Mouse (Mus musculus): ENCODE results near the gene Rnf103. TPM values are rescaled to one million over a fixed set of nuclear protein-coding genes. Genes with fewer than 3 reads are reported as not detected.
"Not testable (repeated sequence)": the region's sequence is repeated elsewhere in the genome, so short reads cannot be mapped to it uniquely, and the experiment has no call there.

The Rnf103 gene
- polyA plus RNA-seq (2016; fragmentation: Nextera tagmentation; extraction: Ambion mirVana): 10.9 TPM in 2 replicates

DNA sequence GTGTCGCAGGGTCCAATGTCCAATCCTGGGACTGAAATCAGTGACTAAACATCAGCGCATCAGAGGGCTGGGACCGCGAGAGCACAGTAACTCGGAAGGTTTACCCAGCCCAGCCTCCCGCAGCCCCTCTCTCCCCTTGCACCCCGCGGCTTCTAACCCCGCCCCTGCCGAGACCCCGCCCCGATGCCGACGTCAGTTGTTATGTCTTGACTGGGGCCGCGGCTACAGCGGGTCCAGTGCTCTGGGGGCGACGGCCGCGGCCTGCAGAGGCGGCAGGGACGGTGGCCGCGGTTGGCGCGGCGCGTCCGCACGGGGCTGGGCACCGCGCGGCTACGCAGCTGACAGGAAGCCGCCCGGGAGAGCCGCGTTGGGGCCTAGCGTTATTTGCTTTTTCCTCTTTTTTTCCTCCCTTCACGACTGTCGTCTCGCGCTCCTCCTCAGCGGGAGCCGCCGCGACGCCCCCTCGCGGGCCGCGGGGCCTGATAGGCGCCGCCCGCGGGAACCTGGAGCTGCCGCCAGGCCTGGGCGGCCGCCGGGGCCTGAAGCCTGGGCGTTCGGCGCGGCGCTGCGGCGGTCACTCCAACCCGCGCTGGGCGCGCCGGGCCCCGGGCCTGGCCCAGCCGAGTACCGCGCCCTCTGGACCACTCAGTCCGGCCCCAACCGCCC is at the start of gene Rnf103:
Rnf103 (plus strand) TSS at position 220 of the 666 bp plus-strand sequence.
- peak within 1 kb of the TSS; percentile 95 for H3K4me3 ChIP-seq
- no peaks in the 10 kb centered on the region for H3K27me3 ChIP-seq (replicated peaks; ENCODE audit: low read depth, poor library complexity, severe bottlenecking)
- 1% methylated on average over 79 of the region's 79 CpGs for WGBS
- H3K27ac ChIP-seq (replicated peaks): peak within 1 kb of the TSS; percentile 99
- H3K36me3 ChIP-seq (replicated peaks): peaks cover 20% of the 10 kb centered on the region
- H3K4me1 ChIP-seq: peaks cover 30% of the 10 kb centered on the region
- peak; percentile 98 for DNase-seq (ENCODE audit: low spot score)
- no peaks in the 10 kb centered on the region for H3K9me3 ChIP-seq

GRCm38 (mm10) chr6:71444756-71445155 is 48.9 kb upstream of the Rnf103 start:
- WGBS: 58% methylated on average over 1 of the region's 1 CpGs

DNA sequence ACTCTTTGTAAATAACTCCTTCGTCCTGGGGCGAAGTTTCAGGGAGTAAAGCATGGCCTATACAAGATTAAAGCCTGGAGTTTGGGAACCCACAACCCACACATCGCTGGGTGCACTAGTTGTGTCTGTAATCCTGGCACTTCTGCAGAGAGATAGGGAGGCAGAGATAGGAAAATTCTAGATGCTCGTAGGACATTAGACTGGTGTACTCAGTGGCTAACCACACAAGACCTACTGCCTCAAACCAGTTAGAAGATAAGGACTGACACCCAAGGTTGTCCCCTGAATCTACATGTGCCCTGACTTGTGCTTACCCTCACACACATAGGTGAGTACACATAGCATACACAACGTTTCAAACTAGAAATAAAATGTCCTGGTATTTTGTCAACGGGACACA is 48.1 kb upstream of the Rnf103 start:
- WGBS: 82% methylated on average over 6 of the region's 6 CpGs

More at GRCm38 (mm10) chr6:71444756-71445155, 48.9 kb upstream of the Rnf103 start:
- H3K27ac ChIP-seq (replicated peaks): no peak overlapping the region
- H3K4me3 ChIP-seq: no peak overlapping the region
- DNase-seq (ENCODE audit: low spot score): no peak
- no peaks in the 10 kb centered on the region for H3K36me3 ChIP-seq (replicated peaks)
- H3K4me1 ChIP-seq: peaks cover 12% of the 10 kb centered on the region
- no peaks in the 10 kb centered on the region for H3K27me3 ChIP-seq (replicated peaks; ENCODE audit: low read depth, poor library complexity, severe bottlenecking)
- H3K9me3 ChIP-seq: no peaks in the 10 kb centered on the region

DNA sequence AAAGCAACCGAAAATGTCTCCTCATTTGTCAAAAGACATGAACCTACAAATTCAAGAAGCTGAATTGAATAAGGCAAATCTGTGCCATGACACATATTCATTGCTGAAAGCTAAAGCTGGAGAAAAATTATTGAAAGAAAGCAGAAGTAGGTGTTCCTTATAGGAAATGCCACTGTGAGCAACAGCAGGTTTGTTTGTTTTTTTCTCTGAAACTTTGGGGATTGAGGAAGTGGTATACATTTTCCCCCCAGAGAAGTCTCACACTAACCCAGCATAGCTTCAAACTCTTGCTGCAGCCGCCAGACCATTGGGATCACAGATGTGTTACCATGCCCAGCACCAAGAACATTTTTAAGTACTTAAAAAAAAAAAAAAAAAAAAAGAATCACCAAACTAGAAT is 40.9 kb upstream of the Rnf103 start:
- no peaks in the 10 kb centered on the region for H3K9me3 ChIP-seq
- no peaks in the 10 kb centered on the region for H3K36me3 ChIP-seq (replicated peaks)
- no peak overlapping the region for H3K27ac ChIP-seq (replicated peaks)
- DNase-seq (ENCODE audit: low spot score): no peak
- 75% methylated on average over 2 of the region's 2 CpGs for WGBS
- no peaks in the 10 kb centered on the region for H3K27me3 ChIP-seq (replicated peaks; ENCODE audit: low read depth, poor library complexity, severe bottlenecking)
- H3K4me3 ChIP-seq: no peak overlapping the region
- H3K4me1 ChIP-seq: no peaks in the 10 kb centered on the region

More for the DNA sequence above, 48.1 kb upstream of the Rnf103 start:
- no peaks in the 10 kb centered on the region for H3K9me3 ChIP-seq
- no peaks in the 10 kb centered on the region for H3K27me3 ChIP-seq (replicated peaks; ENCODE audit: low read depth, poor library complexity, severe bottlenecking)
- no peak overlapping the region for H3K27ac ChIP-seq (replicated peaks)
- peaks cover 12% of the 10 kb centered on the region for H3K4me1 ChIP-seq
- DNase-seq (ENCODE audit: low spot score): no peak
- H3K4me3 ChIP-seq: no peak overlapping the region
- no peaks in the 10 kb centered on the region for H3K36me3 ChIP-seq (replicated peaks)

DNA sequence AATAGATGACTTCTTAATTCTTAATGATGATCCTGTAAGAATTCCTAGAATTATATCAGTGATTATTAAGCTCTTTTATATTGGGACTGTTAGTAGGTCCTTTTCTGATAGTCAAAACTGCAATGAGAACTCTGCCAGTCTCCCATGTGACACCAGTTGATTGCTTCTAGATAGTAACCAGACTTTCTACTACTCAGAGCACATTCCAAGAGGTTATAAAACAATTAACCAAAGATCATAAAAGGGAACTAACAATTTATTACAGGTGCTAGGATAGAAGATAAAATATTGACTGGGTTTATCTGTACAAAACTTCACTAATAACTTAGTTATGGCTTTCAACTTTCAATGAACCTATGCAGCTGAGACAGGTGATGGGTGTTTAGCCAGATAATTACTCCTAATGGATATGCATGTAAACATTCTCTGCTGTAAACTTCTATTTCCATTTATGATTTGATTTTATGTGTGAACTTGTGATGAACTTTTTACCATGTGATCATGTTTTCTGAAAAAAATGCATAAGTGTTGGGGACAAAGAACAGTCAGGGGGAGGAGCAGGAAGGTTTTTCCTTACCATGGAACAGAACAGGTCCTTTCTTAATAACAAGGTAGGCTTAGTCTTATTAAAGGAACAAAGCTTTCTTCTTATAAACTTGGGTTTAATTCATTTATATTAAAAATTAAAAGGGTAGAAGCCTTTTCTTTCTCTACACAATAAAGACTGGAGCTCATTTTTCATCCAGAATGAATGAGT is 39.5 kb upstream of the Rnf103 start:
- not testable (repeated sequence) for DNase-seq (ENCODE audit: low spot score); H3K27ac ChIP-seq (replicated peaks); H3K4me1 ChIP-seq; H3K27me3 ChIP-seq (replicated peaks; ENCODE audit: low read depth, poor library complexity, severe bottlenecking); H3K9me3 ChIP-seq; H3K36me3 ChIP-seq (replicated peaks); H3K4me3 ChIP-seq

GRCm38 (mm10) chr6:71457956-71458608 is 35.6 kb upstream of the Rnf103 start:
- no peaks in the 10 kb centered on the region for H3K9me3 ChIP-seq
- no peaks in the 10 kb centered on the region for H3K36me3 ChIP-seq (replicated peaks)
- H3K27me3 ChIP-seq (replicated peaks; ENCODE audit: low read depth, poor library complexity, severe bottlenecking): no peaks in the 10 kb centered on the region
- no peak for DNase-seq (ENCODE audit: low spot score)
- 71% methylated on average over 8 of the region's 8 CpGs for WGBS
- H3K27ac ChIP-seq (replicated peaks): no peak overlapping the region
- no peak overlapping the region for H3K4me3 ChIP-seq
- H3K4me1 ChIP-seq: no peaks in the 10 kb centered on the region

DNA sequence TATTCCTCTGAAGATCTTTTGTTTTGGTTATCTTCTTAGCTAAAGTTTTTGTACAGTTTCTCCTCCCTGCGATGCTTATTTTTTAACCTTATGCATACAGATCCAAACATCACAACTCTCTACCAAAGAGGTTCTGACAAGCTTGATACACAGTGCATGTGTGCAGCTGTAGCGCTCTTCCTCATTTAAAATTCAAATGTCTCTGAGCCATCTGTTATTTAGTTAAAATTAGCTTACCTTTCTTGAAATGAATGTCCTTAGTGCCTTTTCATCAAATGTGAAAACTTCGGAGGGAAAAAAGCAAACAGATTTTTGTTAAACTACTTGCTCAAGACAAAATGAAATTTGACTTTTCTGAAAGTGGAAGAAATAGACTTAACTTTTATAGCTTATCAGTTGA is 28.5 kb upstream of the Rnf103 start:
- H3K27me3 ChIP-seq (replicated peaks; ENCODE audit: low read depth, poor library complexity, severe bottlenecking): no peaks in the 10 kb centered on the region
- no peaks in the 10 kb centered on the region for H3K36me3 ChIP-seq (replicated peaks)
- 85% methylated on average over 3 of the region's 3 CpGs for WGBS
- no peak overlapping the region for H3K27ac ChIP-seq (replicated peaks)
- H3K4me1 ChIP-seq: no peaks in the 10 kb centered on the region
- no peak overlapping the region for H3K4me3 ChIP-seq
- no peaks in the 10 kb centered on the region for H3K9me3 ChIP-seq
- no peak for DNase-seq (ENCODE audit: low spot score)

GRCm38 (mm10) chr6:71467766-71468165 is 25.9 kb upstream of the Rnf103 start:
- no peaks in the 10 kb centered on the region for H3K27me3 ChIP-seq (replicated peaks; ENCODE audit: low read depth, poor library complexity, severe bottlenecking)
- H3K4me3 ChIP-seq: no peak overlapping the region
- H3K4me1 ChIP-seq: no peaks in the 10 kb centered on the region
- DNase-seq (ENCODE audit: low spot score): no peak
- H3K27ac ChIP-seq (replicated peaks): no peak overlapping the region
- no peaks in the 10 kb centered on the region for H3K36me3 ChIP-seq (replicated peaks)
- H3K9me3 ChIP-seq: no peaks in the 10 kb centered on the region
- 80% methylated on average over 4 of the region's 4 CpGs for WGBS

GRCm38 (mm10) chr6:71469291-71469690 is 24.4 kb upstream of the Rnf103 start:
- WGBS: 71% methylated on average over 3 of the region's 3 CpGs
- Histone ChIP-seq H3K36me3 (replicated peaks) (no peaks in the 10 kb centered on the region), H3K4me3 (no peak overlapping the region), H3K4me1 (no peaks in the 10 kb centered on the region), H3K27ac (replicated peaks) (no peak overlapping the region), H3K9me3 (no peaks in the 10 kb centered on the region), H3K27me3 (replicated peaks; ENCODE audit: low read depth, poor library complexity, severe bottlenecking) (no peaks in the 10 kb centered on the region)
- no peak for DNase-seq (ENCODE audit: low spot score)

DNA sequence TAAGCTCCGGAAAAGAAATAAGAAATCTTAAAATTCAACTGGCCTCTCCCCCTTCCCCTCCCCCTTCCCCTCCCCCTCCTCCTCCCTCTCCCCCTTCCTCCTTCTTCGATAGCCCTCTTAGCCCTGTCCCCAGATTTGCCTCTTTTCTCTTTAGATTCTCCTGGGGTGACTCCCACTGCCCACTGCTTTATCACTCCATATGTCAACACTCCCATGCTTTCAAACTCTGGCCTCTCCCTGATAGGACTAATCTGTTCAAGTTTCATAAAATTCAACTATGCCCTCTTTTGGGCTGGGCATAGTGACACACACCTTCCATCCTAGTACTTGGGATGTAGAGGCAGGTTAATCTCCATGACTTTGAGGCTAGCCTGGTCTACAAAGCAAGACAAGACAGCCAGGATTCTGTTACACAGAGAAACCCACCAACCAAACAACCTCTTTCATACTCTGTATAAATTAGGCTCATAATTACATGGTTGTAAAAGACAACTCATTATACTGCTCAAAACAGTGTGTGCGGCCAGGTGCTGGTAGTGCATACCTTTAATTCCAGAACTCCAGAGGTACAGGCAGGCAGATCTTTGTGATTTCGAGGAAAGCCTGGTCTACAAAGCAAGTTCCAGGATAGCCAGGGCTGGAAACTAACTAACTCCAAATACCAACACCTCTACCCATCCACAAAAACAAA is 21.7 kb upstream of the Rnf103 start:
- Histone ChIP-seq H3K4me1 (no peaks in the 10 kb centered on the region), H3K9me3 (no peaks in the 10 kb centered on the region), H3K36me3 (replicated peaks) (no peaks in the 10 kb centered on the region), H3K27ac (replicated peaks) (no peak overlapping the region), H3K27me3 (replicated peaks; ENCODE audit: low read depth, poor library complexity, severe bottlenecking) (no peaks in the 10 kb centered on the region), H3K4me3 (no peak overlapping the region)
- DNase-seq (ENCODE audit: low spot score): no peak
- 84% methylated on average over 4 of the region's 4 CpGs for WGBS

- Histone ChIP-seq H3K27ac (replicated peaks) (no peak overlapping the region), H3K9me3 (no peaks in the 10 kb centered on the region), H3K36me3 (replicated peaks) (no peaks in the 10 kb centered on the region), H3K4me3 (no peak overlapping the region), H3K4me1 (no peaks in the 10 kb centered on the region), H3K27me3 (replicated peaks; ENCODE audit: low read depth, poor library complexity, severe bottlenecking) (no peaks in the 10 kb centered on the region)
- DNase-seq (ENCODE audit: low spot score): no peak
- WGBS: 90% methylated on average over 1 of the region's 1 CpGs
Measured at GRCm38 (mm10) chr6:71472786-71473185, 20.9 kb upstream of the Rnf103 start.

DNA sequence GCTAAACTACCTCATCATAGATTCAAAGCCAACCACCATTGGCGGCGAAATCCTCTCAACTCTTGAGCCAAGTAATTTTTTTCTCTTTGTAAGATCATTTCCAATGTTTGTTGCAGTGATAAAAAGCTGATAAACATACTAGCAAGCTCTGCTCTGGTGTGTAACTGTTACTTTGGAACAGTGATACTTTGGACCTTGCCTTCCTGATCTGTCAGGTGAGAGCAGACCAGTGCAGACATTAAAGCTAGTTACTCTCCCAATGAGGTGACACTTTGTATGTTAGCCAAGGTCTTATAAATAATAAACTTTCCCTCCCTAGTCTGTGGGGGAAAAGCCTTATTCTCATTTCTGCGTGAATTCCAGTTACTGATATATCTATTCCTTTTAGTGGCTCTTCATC is 18.1 kb upstream of the Rnf103 start:
- no peak for DNase-seq (ENCODE audit: low spot score)
- no peaks in the 10 kb centered on the region for H3K9me3 ChIP-seq
- H3K27ac ChIP-seq (replicated peaks): no peak overlapping the region
- H3K4me1 ChIP-seq: no peaks in the 10 kb centered on the region
- H3K36me3 ChIP-seq (replicated peaks): no peaks in the 10 kb centered on the region
- 86% methylated on average over 3 of the region's 3 CpGs for WGBS
- no peak overlapping the region for H3K4me3 ChIP-seq
- H3K27me3 ChIP-seq (replicated peaks; ENCODE audit: low read depth, poor library complexity, severe bottlenecking): no peaks in the 10 kb centered on the region

Measured in embryonic facial prominence, embryonic 10.5 days (tissue).